Mouse (Mus musculus): Measurements from ENCODE around the gene Zfp428. TPM values are rescaled to one million over a fixed set of nuclear protein-coding genes. Genes with fewer than 3 reads are reported as not detected.
A peak's percentile ranks its signal among the peaks of the same experiment; 100 is the strongest.
"Not testable (repeated sequence)": the region's sequence is repeated elsewhere in the genome, so short reads cannot be mapped to it uniquely, and the experiment has no call there.

Zfp428 gene
- total RNA-seq, 2 experiments from 2014 or later, result 11.4 to 11.6 TPM

GRCm38 (mm10) chr7:24520054-24520453 lies 13.2 kb downstream of the Zfp428 start:
- DNase-seq, result not testable (repeated sequence)

GRCm38 (mm10) chr7:24522805-24523204 lies 16.0 kb downstream of the Zfp428 start:
- DNase-seq, result no peak

- no peak for DNase-seq
Observed at GRCm38 (mm10) chr7:24523723-24524122, 16.9 kb downstream of the Zfp428 start.

GRCm38 (mm10) chr7:24524978-24525377 lies 18.2 kb downstream of the Zfp428 start:
- no peak for DNase-seq

- DNase-seq, result no peak
Observed at GRCm38 (mm10) chr7:24525686-24526420, 19.0 kb downstream of the Zfp428 start.

- DNase-seq, result no peak
Observed at GRCm38 (mm10) chr7:24528861-24529260, 22.1 kb downstream of the Zfp428 start.

GRCm38 (mm10) chr7:24529580-24529979 lies 22.8 kb downstream of the Zfp428 start:
- DNase-seq, result no peak

- DNase-seq, result peak; percentile 99
Observed at GRCm38 (mm10) chr7:24530062-24530931, 23.5 kb downstream of the Zfp428 start, which contains the start of gene Irgq. Gene Irgq (plus strand): TSS chr7:24530689.

GRCm38 (mm10) chr7:24531211-24531971 lies 24.6 kb downstream of the Zfp428 start:
- DNase-seq, result peak; percentile 74

- DNase-seq, result no peak
Observed at GRCm38 (mm10) chr7:24533031-24533571, 26.3 kb downstream of the Zfp428 start.

GRCm38 (mm10) chr7:24533806-24534205 lies 27.0 kb downstream of the Zfp428 start:
- DNase-seq, result no peak

- DNase-seq, result no peak
Observed at GRCm38 (mm10) chr7:24534301-24534700, 27.5 kb downstream of the Zfp428 start.

GRCm38 (mm10) chr7:24537081-24537480 lies 30.3 kb downstream of the Zfp428 start:
- DNase-seq, result no peak

GRCm38 (mm10) chr7:24537591-24537990 lies 30.8 kb downstream of the Zfp428 start:
- peak; percentile 36 for DNase-seq

- DNase-seq, result no peak
Observed at GRCm38 (mm10) chr7:24538154-24538553, 31.3 kb downstream of the Zfp428 start.

- DNase-seq, result no peak
Observed at GRCm38 (mm10) chr7:24538701-24539100, 31.9 kb downstream of the Zfp428 start.

GRCm38 (mm10) chr7:24539686-24540085 lies 32.9 kb downstream of the Zfp428 start:
- DNase-seq, result no peak

GRCm38 (mm10) chr7:24544506-24544905 lies 37.7 kb downstream of the Zfp428 start:
- no peak for DNase-seq

GRCm38 (mm10) chr7:24546068-24546614 lies 39.3 kb downstream of the Zfp428 start, which contains the start of the genes Pinlyp and Xrcc1:
Gene Pinlyp (minus strand): TSS chr7:24546118.
Gene Xrcc1 (plus strand): TSS chr7:24546289.
- peak; percentile 15 for DNase-seq

GRCm38 (mm10) chr7:24546634-24547389 lies 40.0 kb downstream of the Zfp428 start:
- peak; percentile 99 for DNase-seq

GRCm38 (mm10) chr7:24547534-24548036 lies 40.8 kb downstream of the Zfp428 start:
- DNase-seq, result no peak
